Comparison of ENCODE assay signal across 25 mouse cellular contexts in the genomic region with DNA sequence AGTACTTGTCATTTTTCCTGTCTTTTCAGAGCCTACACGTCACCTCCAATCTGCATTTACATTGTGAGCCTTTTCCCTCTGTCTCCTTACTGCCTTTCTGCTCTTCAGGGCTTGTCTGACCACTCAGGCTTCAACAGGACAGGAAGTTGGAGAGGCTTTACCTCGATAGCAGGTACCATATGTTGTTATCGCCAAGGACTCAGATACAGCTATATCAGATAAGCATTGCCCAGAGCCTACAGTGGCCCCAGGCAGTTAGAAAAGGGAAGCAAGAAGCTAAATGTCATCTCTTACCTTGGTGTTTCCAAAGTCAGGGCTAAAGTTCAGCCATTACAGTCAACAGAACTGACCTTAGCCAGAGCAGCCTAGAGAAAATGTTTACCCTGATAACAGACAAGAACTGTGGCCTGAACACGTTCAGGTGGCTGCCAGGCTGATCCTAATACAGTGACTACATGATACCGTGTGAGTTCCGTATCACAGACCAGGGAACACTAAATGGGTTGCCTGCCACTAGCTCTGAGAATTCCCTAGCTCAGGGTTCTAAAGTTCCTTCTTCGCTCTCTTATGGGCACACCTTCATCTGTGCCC.
DNase-seq lines count a peak whose midpoint lies in the region; ATAC-seq and TF ChIP-seq lines count a peak whose summit lies in the region.
"Had no signal": no experiment of that assay in that cellular context is flagged by ENCODE, and none has a peak within 500 bp of the region (broad histone marks: within the 10 kb centered on the region; RNA-seq: fewer than 3 reads in every experiment).

No protein-coding gene starts in this region.

- H3K9ac ChIP-seq in MEL (ENCODE audit: control insufficient read depth, low read depth, low read length, poor library complexity, severe bottlenecking): no peak overlapping the region
- no peak overlapping the region for H3K9ac ChIP-seq in intestine, postnatal 0 days (ENCODE audit: low read depth, low read length)
- H3K9ac ChIP-seq in liver, embryonic 16.5 days (ENCODE audit: low read depth, low read length): no peak overlapping the region
- H3K9ac ChIP-seq: embryonic facial prominence, embryonic 15.5 days; limb, embryonic 12.5 days; lung, embryonic 14.5 days; neural tube, embryonic 13.5 days had no signal

- ATAC-seq in intestine, postnatal 0 days: no peak; the same call in 1 of the 2 replicates
- ATAC-seq in liver, embryonic 16.5 days (ENCODE audit: low read depth): peak; percentile 93
- ATAC-seq: forebrain, embryonic 14.5 days; midbrain, embryonic 16.5 days had no signal

- H3K4me2 ChIP-seq in intestine, postnatal 0 days (replicated peaks; ENCODE audit: low read depth): no peak overlapping the region
- H3K4me2 ChIP-seq in liver, embryonic 16.5 days (ENCODE audit: low read depth, low read length): no peak overlapping the region
- H3K4me2 ChIP-seq: embryonic facial prominence, embryonic 15.5 days; heart, embryonic 11.5 days; limb, embryonic 12.5 days; lung, embryonic 14.5 days; neural tube, embryonic 13.5 days had no signal

- peaks cover 11 to 18% of the 10 kb centered on the region in 2 experiments for H3K4me1 ChIP-seq in MEL (ENCODE audit: control insufficient read depth in 1 of 2, insufficient read depth in 2 of 2, low read length in 2 of 2)
- H3K4me1 ChIP-seq in intestine, postnatal 0 days (replicated peaks; ENCODE audit: control insufficient read depth, insufficient read depth, low read length): no peaks in the 10 kb centered on the region; the same call in 1 of the 2 replicates
- peaks cover 11% of the 10 kb centered on the region for H3K4me1 ChIP-seq in liver, embryonic 16.5 days (ENCODE audit: control insufficient read depth, low read depth, low read length)
- H3K4me1 ChIP-seq: embryonic facial prominence, embryonic 15.5 days; limb, embryonic 12.5 days; neural tube, embryonic 13.5 days had no signal

- TF ChIP-seq POLR2A in MEL (IDR thresholded peaks at IDR 0.05; ENCODE audit: control insufficient read depth in 1 of 2, insufficient read depth in 1 of 2, low read depth in 1 of 2, low read length in 2 of 2, poor library complexity in 1 of 2): no peak

- no peak for TF ChIP-seq CTCF in MEL (IDR thresholded peaks at IDR 0.05 in 2 of 3, conservative IDR thresholded peaks at IDR 0.05 in 1 of 3; ENCODE audit: control insufficient read depth in 1 of 3, insufficient read depth in 1 of 3, low read depth in 2 of 3, low read length in 3 of 3, poor library complexity in 1 of 3, severe bottlenecking in 1 of 3)
- TF ChIP-seq CTCF in intestine, postnatal 0 days (IDR thresholded peaks at IDR 0.05; ENCODE audit: low read depth): no peak

- no peaks in the 10 kb centered on the region for H3K27me3 ChIP-seq in MEL (ENCODE audit: control insufficient read depth in 1 of 2, insufficient read depth in 2 of 2, low read length in 2 of 2)
- H3K27me3 ChIP-seq in intestine, postnatal 0 days (replicated peaks; ENCODE audit: control insufficient read depth, insufficient read depth, low read length): no peaks in the 10 kb centered on the region
- H3K27me3 ChIP-seq in liver, embryonic 16.5 days (ENCODE audit: control insufficient read depth, insufficient read depth, low read depth, low read length): no peaks in the 10 kb centered on the region
- H3K27me3 ChIP-seq: embryonic facial prominence, embryonic 15.5 days; limb, embryonic 12.5 days; neural tube, embryonic 13.5 days had no signal

- no peak for TF ChIP-seq RAD21 in MEL (IDR thresholded peaks at IDR 0.05; ENCODE audit: low read depth, low read length)

- no peaks in the 10 kb centered on the region for H3K79me2 ChIP-seq in MEL (ENCODE audit: control insufficient read depth, insufficient read depth, low read length, poor library complexity)

- peak overlapping the region; percentile 54 for H3K27ac ChIP-seq in MEL (ENCODE audit: control insufficient read depth, low read depth, low read length)
- H3K27ac ChIP-seq in intestine, postnatal 0 days (ENCODE audit: low read depth, low read length): 0 out of 2 replicates have a peak overlapping the region, but pooled peaks have one; percentile 15
- H3K27ac ChIP-seq in liver, embryonic 16.5 days (ENCODE audit: low read length): peak overlapping the region; percentile 77
- H3K27ac ChIP-seq: embryonic facial prominence, embryonic 15.5 days; hindbrain, embryonic 10.5 days; limb, embryonic 12.5 days; neural tube, embryonic 13.5 days had no signal

- TF ChIP-seq EP300 in MEL (IDR thresholded peaks at IDR 0.05; ENCODE audit: low read depth in 1 of 2, low read length in 2 of 2): peak; percentile 65 to 81

- H3K4me3 ChIP-seq in MEL (ENCODE audit: control insufficient read depth in 1 of 2, insufficient read depth in 1 of 2, low read depth in 2 of 2, low read length in 2 of 2): no peak overlapping the region
- H3K4me3 ChIP-seq in intestine, postnatal 0 days (ENCODE audit: low read depth, low read length): no peak overlapping the region
- H3K4me3 ChIP-seq in liver, embryonic 16.5 days (ENCODE audit: low read depth, low read length): no peak overlapping the region
- H3K4me3 ChIP-seq: embryonic facial prominence, embryonic 15.5 days; hindbrain, embryonic 10.5 days; limb, embryonic 12.5 days; myocyte; neural tube, embryonic 13.5 days had no signal

- peaks cover 0 to 15% of the 10 kb centered on the region in 2 experiments; a peak in 2 of 4 replicates for H3K36me3 ChIP-seq in MEL (ENCODE audit: control insufficient read depth in 1 of 2, insufficient read depth in 2 of 2, low read length in 2 of 2)
- no peaks in the 10 kb centered on the region for H3K36me3 ChIP-seq in intestine, postnatal 0 days (ENCODE audit: control insufficient read depth, insufficient read depth)
- H3K36me3 ChIP-seq in liver, embryonic 16.5 days (ENCODE audit: control insufficient read depth, insufficient read depth): no peaks in the 10 kb centered on the region
- H3K36me3 ChIP-seq: embryonic facial prominence, embryonic 15.5 days; hindbrain, embryonic 10.5 days; limb, embryonic 12.5 days; neural tube, embryonic 13.5 days had no signal

- DNase-seq in MEL (ENCODE audit: low read depth, low spot score): peak; percentile 40
- peak; percentile 71 for DNase-seq in yolk sac, embryonic 10.5 days (ENCODE audit: low spot score)
- DNase-seq in thymus, postnatal 14 days: no peak
- no peak for DNase-seq in left cerebral cortex, postnatal 36 days (ENCODE audit: low spot score in 2 of 2)
- no peak for DNase-seq in adrenal gland, adult (ENCODE audit: inconsistent age in 2 of 2, low spot score in 1 of 2)
- DNase-seq: adrenal gland, postnatal 14 days; cerebellum, adult 9-11 months; gastrocnemius, postnatal 10 days; kidney, adult 2 months; kidney, postnatal 14 days; lung, embryonic 14.5 days; retina, postnatal 1 day; right cerebral cortex, postnatal 25 days; spleen, adult 18-20 months; thymus, postnatal 4 days had no signal

- WGBS in intestine, postnatal 0 days: 40% methylated on average over 7 of the region's 7 CpGs
- 35% methylated on average over 7 of the region's 7 CpGs for WGBS in liver, embryonic 16.5 days (ENCODE audit: insufficient replicate concordance)

- no peaks in the 10 kb centered on the region for H3K9me3 ChIP-seq in MEL (replicated peaks; ENCODE audit: insufficient read depth, low read length)
- H3K9me3 ChIP-seq in intestine, postnatal 0 days (ENCODE audit: control insufficient read depth): no peaks in the 10 kb centered on the region
- H3K9me3 ChIP-seq in liver, embryonic 16.5 days (replicated peaks; ENCODE audit: control insufficient read depth, low read length): no peaks in the 10 kb centered on the region; the same call in 1 of the 2 replicates
- H3K9me3 ChIP-seq: embryonic facial prominence, embryonic 15.5 days; hindbrain, embryonic 10.5 days; neural tube, embryonic 13.5 days had no signal

- intact Hi-C loops in left cerebral cortex, postnatal 36 days (cut with DNase I): no loop called here

TF ChIP-seq in MEL, 35 proteins besides CTCF, POLR2A, EP300 and RAD21:
- TF ChIP-seq NRF1 (IDR thresholded peaks at IDR 0.05; ENCODE audit: insufficient read depth, low read depth, low read length, poor library complexity, severe bottlenecking) (no peak), GATA1 (IDR thresholded peaks at IDR 0.05; ENCODE audit: low read depth, low read length) (peak; percentile 87), TCF12 (IDR thresholded peaks at IDR 0.05; ENCODE audit: low read depth, low read length) (peak; percentile 61)
TF ChIP-seq in MEL: peak in this region for 2.

Comparison
In these comparisons a context has a peak if more than half of its experiments do, and no peak if none do; other contexts are left out.
1. DNase-seq: peak in MEL (single experiment) and yolk sac, embryonic 10.5 days (single experiment); none in thymus, postnatal 14 days (single experiment), left cerebral cortex, postnatal 36 days (0 of 2) and adrenal gland, adult (0 of 2).
2. H3K27ac ChIP-seq: peak in every context shown above with its lines; median percentile 77 in liver, embryonic 16.5 days; 54 in MEL; 15 in intestine, postnatal 0 days.